In the genomic region with DNA sequence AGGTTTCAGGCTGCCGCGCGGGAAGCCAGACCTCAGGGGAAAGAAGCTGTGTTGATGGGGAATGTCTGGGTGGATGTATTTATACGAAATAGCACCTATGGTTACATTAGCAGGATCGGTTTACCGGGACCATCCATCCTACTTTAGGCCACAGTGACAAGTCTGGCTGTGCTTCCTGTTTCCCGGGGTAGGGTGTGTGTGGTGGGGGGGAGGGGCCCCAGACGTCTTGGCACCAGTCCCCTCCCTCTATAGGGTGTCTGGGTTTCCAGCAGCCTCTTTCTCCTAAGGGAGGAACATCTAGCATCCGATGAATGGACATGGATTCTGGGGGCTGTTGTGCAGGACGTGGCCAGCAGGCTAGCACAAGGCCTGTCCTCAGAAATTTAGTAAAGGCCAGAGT, we compare ENCODE assay signal across 13 mouse cellular contexts. TPM values are rescaled to one million over a fixed set of nuclear protein-coding genes. Genes with fewer than 3 reads are reported as not detected.
DNase-seq lines count a peak whose midpoint lies in the region; ATAC-seq and TF ChIP-seq lines count a peak whose summit lies in the region.
"Had no signal": no experiment of that assay in that cellular context is flagged by ENCODE, and none has a peak within 500 bp of the region (broad histone marks: within the 10 kb centered on the region; RNA-seq: fewer than 3 reads in every experiment).

No protein-coding gene starts in this region.

- H3K4me3 ChIP-seq in heart, embryonic 16.5 days (ENCODE audit: low read length): no peak overlapping the region
- no peak overlapping the region for H3K4me3 ChIP-seq in lung, postnatal 0 days (ENCODE audit: low read depth, low read length)
- H3K4me3 ChIP-seq in intestine, embryonic 16.5 days (ENCODE audit: low read length): no peak overlapping the region

- no peak for TF ChIP-seq CTCF in lung, postnatal 0 days (IDR thresholded peaks at IDR 0.05)

- ATAC-seq in heart, embryonic 16.5 days (replicated peaks; ENCODE audit: extremely low read depth, insufficient read depth, low FRiP score): peak; percentile 52; the same call in 1 of the 2 replicates
- peak; percentile 54 for ATAC-seq in lung, postnatal 0 days
- peak; percentile 44; the same call in 1 of the 2 replicates for ATAC-seq in intestine, embryonic 16.5 days

- no peaks in the 10 kb centered on the region for H3K9me3 ChIP-seq in heart, embryonic 16.5 days (replicated peaks; ENCODE audit: control insufficient read depth, low read length)
- no peaks in the 10 kb centered on the region for H3K9me3 ChIP-seq in lung, postnatal 0 days (ENCODE audit: low read length)
- no peaks in the 10 kb centered on the region for H3K9me3 ChIP-seq in intestine, embryonic 16.5 days (ENCODE audit: control insufficient read depth, low read length)
- H3K9me3 ChIP-seq: G1E had no signal

- no peak overlapping the region for H3K9ac ChIP-seq in heart, embryonic 16.5 days (ENCODE audit: low read length)
- no peak overlapping the region for H3K9ac ChIP-seq in lung, postnatal 0 days (replicated peaks; ENCODE audit: low read depth)
- no peak overlapping the region for H3K9ac ChIP-seq in intestine, embryonic 16.5 days (ENCODE audit: low read depth, low read length)

- H3K4me2 ChIP-seq in heart, embryonic 16.5 days (ENCODE audit: low read depth, low read length): no peak overlapping the region
- no peak overlapping the region for H3K4me2 ChIP-seq in lung, postnatal 0 days (replicated peaks; ENCODE audit: low read depth, low read length)
- H3K4me2 ChIP-seq in intestine, embryonic 16.5 days (ENCODE audit: low read depth, low read length): 0 out of 2 replicates have a peak overlapping the region, but pooled peaks have one; percentile 14

- no peaks in the 10 kb centered on the region for H3K27me3 ChIP-seq in heart, embryonic 16.5 days (ENCODE audit: control insufficient read depth, insufficient read depth, low read length)
- no peaks in the 10 kb centered on the region for H3K27me3 ChIP-seq in lung, postnatal 0 days (replicated peaks; ENCODE audit: insufficient read depth, low read length)
- no peaks in the 10 kb centered on the region for H3K27me3 ChIP-seq in intestine, embryonic 16.5 days (replicated peaks; ENCODE audit: control insufficient read depth, insufficient read depth, low read length)

- 24% methylated on average over 10 of the region's 10 CpGs for WGBS in heart, embryonic 16.5 days
- WGBS in lung, postnatal 0 days: 20% methylated on average over 10 of the region's 10 CpGs
- 14% methylated on average over 10 of the region's 10 CpGs for WGBS in intestine, embryonic 16.5 days

- no peak for TF ChIP-seq EP300 in lung, postnatal 0 days (IDR thresholded peaks at IDR 0.05)

- no peak for DNase-seq in heart, postnatal 10 days
- DNase-seq in lung, postnatal 0 days (ENCODE audit: low spot score): peak; percentile 25
- DNase-seq in lung, adult 18-20 months: no peak
- peak; percentile 36 for DNase-seq in yolk sac, embryonic 10.5 days (ENCODE audit: low spot score)
- no peak for DNase-seq in ovary, postnatal 36 days (ENCODE audit: low spot score)
- no peak for DNase-seq in spleen, adult 18-20 months
- DNase-seq: cerebellum, adult 9-11 months; kidney, postnatal 10 days; lung, postnatal 14 days; right cerebral cortex, postnatal 4 days had no signal

- H3K36me3 ChIP-seq in heart, embryonic 16.5 days (ENCODE audit: control insufficient read depth, insufficient read depth): no peaks in the 10 kb centered on the region
- no peaks in the 10 kb centered on the region for H3K36me3 ChIP-seq in lung, postnatal 0 days (ENCODE audit: insufficient read depth, low read length)
- no peaks in the 10 kb centered on the region for H3K36me3 ChIP-seq in intestine, embryonic 16.5 days (ENCODE audit: control insufficient read depth, insufficient read depth, low read length)
- H3K36me3 ChIP-seq: G1E had no signal

- H3K27ac ChIP-seq in heart, embryonic 16.5 days (ENCODE audit: low read length): no peak overlapping the region
- no peak overlapping the region for H3K27ac ChIP-seq in lung, postnatal 0 days (ENCODE audit: low read length)
- no peak overlapping the region for H3K27ac ChIP-seq in intestine, embryonic 16.5 days (ENCODE audit: low read length)

- intact Hi-C loops in heart, postnatal 10 days (cut with DNase I): no loop called here

- no peaks in the 10 kb centered on the region for H3K4me1 ChIP-seq in heart, embryonic 16.5 days (ENCODE audit: control insufficient read depth, insufficient read depth, low read length)
- H3K4me1 ChIP-seq in lung, postnatal 0 days (ENCODE audit: insufficient read depth, low read depth, low read length): 0 out of 2 replicates have a peak, but pooled peaks cover 2% of the 10 kb centered on the region
- H3K4me1 ChIP-seq in intestine, embryonic 16.5 days (ENCODE audit: control insufficient read depth, insufficient read depth, low read length): 0 out of 2 replicates have a peak, but pooled peaks cover 8% of the 10 kb centered on the region

RNA-seq across cellular contexts. Expression of a gene that starts 36.3 kb away (rescaled TPM):
- 5.6 and 7.9 TPM in 2 replicates for polyA plus RNA-seq in heart, embryonic 16.5 days (2015; fragmentation: Nextera tagmentation; extraction: Ambion mirVana)
- 10 to 100 TPM; 16.3 to 20.3 TPM for total RNA-seq in heart, postnatal 10 days (2021)
- 15.2 and 21.3 TPM in 2 replicates for polyA plus RNA-seq in lung, postnatal 0 days (2015; fragmentation: Nextera tagmentation; extraction: Ambion mirVana)
- polyA plus RNA-seq in intestine, embryonic 16.5 days (2015; fragmentation: Nextera tagmentation; extraction: Ambion mirVana): 24.5 and 25.5 TPM in 2 replicates

Comparison
In these comparisons a context has a peak if more than half of its experiments do, and no peak if none do; other contexts are left out.
1. DNase-seq: peak in lung, postnatal 0 days (single experiment) and yolk sac, embryonic 10.5 days (single experiment); none in heart, postnatal 10 days (0 of 2), lung, adult 18-20 months (0 of 2), ovary, postnatal 36 days (single experiment) and spleen, adult 18-20 months (0 of 2).
2. Peak in every context shown above with its lines, with median percentiles within 50 percentile points of each other: ATAC-seq.